Mouse (Mus musculus): ENCODE results near the gene Apol7b.
A peak's percentile ranks its signal among the peaks of the same experiment; 100 is the strongest.

Gene Apol7b

GRCm38 (mm10) chr15:77384340-77385030 is 62.8 kb downstream of the Apol7b start:
- no peak for DNase-seq

- no peak for DNase-seq
These were observed 64.4 kb downstream of the Apol7b start for GRCm38 (mm10) chr15:77382880-77383279.

- peak; percentile 13 for DNase-seq
These were observed 64.9 kb downstream of the Apol7b start for GRCm38 (mm10) chr15:77382271-77382850.

GRCm38 (mm10) chr15:77381481-77381880 is 65.8 kb downstream of the Apol7b start:
- DNase-seq = no peak

- no peak for DNase-seq
These were observed 67.4 kb downstream of the Apol7b start for GRCm38 (mm10) chr15:77379921-77380320.

GRCm38 (mm10) chr15:77377419-77377818 is 69.9 kb downstream of the Apol7b start:
- DNase-seq = no peak

GRCm38 (mm10) chr15:77376920-77377319 is 70.4 kb downstream of the Apol7b start:
- DNase-seq = peak; percentile 13

All from kidney, adult 18-20 months (tissue).